Mouse (Mus musculus) heart, embryonic 11.5 days (tissue): ENCODE data around the gene Taf1c. TPM values are rescaled to one million over a fixed set of nuclear protein-coding genes. Genes with fewer than 3 reads are reported as not detected.

Experiments
- ATAC-seq: fragments of 200-750 bp; cut with Nextera tagmentation; replicated peaks from 2 replicates; pipeline ENCODE4 v1.8.0; 2017; ENCODE audit warnings: moderate library complexity; ENCODE audit not compliant: insufficient number of reproducible peaks, low FRiP score, low TSS enrichment
- H3K27ac ChIP-seq: fragments of 300-500 bp; sonication (generic); 2 replicates; pipeline ENCODE4 v1.5.1; 2014; ENCODE audit warnings: mild to moderate bottlenecking, low read depth, low read length
- H3K27me3 ChIP-seq: fragments of 300-500 bp; sonication (generic); 2 replicates; pipeline ENCODE4 v1.6.1; 2014; ENCODE audit warnings: mild to moderate bottlenecking, low read length, mixed read lengths; ENCODE audit not compliant: control insufficient read depth, insufficient read depth
- H3K36me3 ChIP-seq: fragments of 300-500 bp; sonication (generic); 2 replicates; pipeline ENCODE4 v1.6.1; 2014; ENCODE audit warnings: mild to moderate bottlenecking, low read length, moderate library complexity, mixed read lengths; ENCODE audit not compliant: control insufficient read depth, insufficient read depth
- H3K4me1 ChIP-seq: fragments of 300-500 bp; sonication (generic); 2 replicates; pipeline ENCODE4 v1.6.1; 2014; ENCODE audit warnings: low read length; ENCODE audit not compliant: control insufficient read depth, insufficient read depth
- H3K4me2 ChIP-seq: fragments of 300-500 bp; sonication (generic); 2 replicates; pipeline ENCODE4 v1.6.1; 2014; ENCODE audit warnings: mild to moderate bottlenecking, moderate library complexity
- H3K4me3 ChIP-seq: fragments of 300-500 bp; sonication (generic); 2 replicates; pipeline ENCODE4 v1.5.1; 2014; ENCODE audit warnings: low read depth, low read length
- H3K9ac ChIP-seq: fragments of 300-500 bp; sonication (generic); 2 replicates; pipeline ENCODE4 v1.6.1; 2014; ENCODE audit warnings: mild to moderate bottlenecking, low read depth, low read length, moderate library complexity
- H3K9me3 ChIP-seq: fragments of 300-500 bp; sonication (generic); replicated peaks from 2 replicates; pipeline ENCODE4 v1.6.1; 2016; ENCODE audit warnings: low read length; ENCODE audit not compliant: control insufficient read depth
- WGBS: fragments of 180-500 bp; shearing (Covaris S2); extraction: QIAGEN DNeasy Blood & Tissue Kit; methylation state at CpG from one replicate; pipeline ENCODE4 v1.1.7; 2014; ENCODE audit not compliant: insufficient replicate concordance; 5-methylcytosine and 5-hydroxymethylcytosine counted together
- polyA plus RNA-seq: library from polyadenylated mRNA; unstranded; fragments of >200 nt; fragmentation: Nextera tagmentation; extraction: Ambion mirVana; gene quantifications from 2 replicates; pipeline ENCODE4 v1.2.1, GENCODE M21; 2014

Gene Taf1c
- polyA plus RNA-seq, 1 experiment from 2014 or later, result 8.0 TPM

DNA sequence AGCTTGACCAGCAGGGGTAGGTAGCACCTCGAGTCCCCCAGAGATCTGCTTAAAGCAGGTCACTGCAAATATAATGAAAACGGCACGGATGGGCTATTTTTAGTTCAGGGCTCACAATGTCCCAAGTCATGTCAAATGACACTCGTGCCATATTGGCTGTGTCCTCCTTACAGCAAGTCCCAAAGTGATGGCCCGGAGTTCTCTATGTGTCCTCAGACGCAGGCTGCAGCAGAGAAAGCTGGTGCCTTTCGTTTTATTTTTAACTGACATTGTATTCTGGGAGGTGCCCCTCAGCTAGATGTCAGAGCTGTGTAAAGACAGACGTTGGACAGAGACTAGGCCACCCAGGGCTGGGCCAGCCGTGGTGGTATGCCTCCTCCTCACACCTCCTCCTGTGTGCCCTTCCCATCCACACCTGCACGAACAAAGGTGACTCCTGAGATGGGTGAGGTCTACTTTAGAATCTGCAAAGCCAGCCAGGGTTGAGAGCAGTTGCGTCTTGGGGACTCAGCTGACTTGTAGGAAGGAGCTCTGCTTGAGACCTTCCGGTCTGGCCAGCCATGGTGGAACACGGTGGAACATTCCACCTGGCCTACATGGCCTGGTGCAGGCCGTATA lies 15.9 kb upstream of the Taf1c start:
- Histone ChIP-seq H3K9me3 (no peaks in the 10 kb centered on the region), H3K4me3 (no peak overlapping the region), H3K27ac (no peak overlapping the region), H3K9ac (no peak overlapping the region), H3K4me1 (peaks cover 9% of the 10 kb centered on the region), H3K4me2 (no peak overlapping the region; the same call in 1 of the 2 replicates), H3K27me3 (peaks cover 3% of the 10 kb centered on the region), H3K36me3 (no peaks in the 10 kb centered on the region)
- ATAC-seq, result no peak
- 62% methylated on average over 14 of the region's 14 CpGs for WGBS

DNA sequence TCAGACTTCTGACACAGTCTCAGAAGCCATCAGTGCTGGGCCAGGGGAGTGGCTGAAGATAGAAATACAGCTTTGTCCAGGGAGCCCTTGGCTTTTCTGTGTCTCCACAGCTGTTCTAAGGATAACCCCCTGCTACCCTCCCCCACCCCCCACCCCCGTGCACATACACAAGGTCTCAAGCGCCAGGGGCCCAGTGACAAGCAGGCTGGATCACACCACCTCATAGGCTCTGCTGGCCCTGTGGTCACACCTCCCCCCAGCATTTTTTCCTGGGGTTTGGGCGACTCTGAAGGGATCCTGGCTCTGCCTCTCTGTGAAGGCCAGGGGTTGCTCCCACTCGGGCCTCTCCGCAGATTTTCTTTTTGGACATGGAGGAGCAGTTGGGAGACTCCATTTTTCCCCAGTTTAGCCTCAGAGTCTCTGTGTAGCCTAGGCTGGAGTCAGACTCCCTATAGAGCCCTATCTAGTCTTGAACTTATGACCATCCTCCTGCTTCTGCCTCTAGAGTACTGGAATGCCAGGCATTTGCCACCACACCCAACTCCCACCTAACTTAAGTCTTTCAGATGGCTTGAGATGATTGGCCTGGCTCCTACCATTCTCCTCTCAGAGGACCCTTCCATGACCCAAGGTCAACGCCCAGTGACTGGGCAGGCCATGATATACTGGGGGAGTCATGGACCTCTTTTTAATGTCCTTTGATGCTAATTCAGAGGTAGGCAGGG lies 15.3 kb upstream of the Taf1c start:
- no peak overlapping the region for H3K9ac ChIP-seq
- H3K27ac ChIP-seq, result no peak overlapping the region
- ATAC-seq, result no peak
- 60% methylated on average over 6 of the region's 6 CpGs for WGBS
- H3K4me2 ChIP-seq, result no peak overlapping the region; the same call in 1 of the 2 replicates
- H3K36me3 ChIP-seq, result no peaks in the 10 kb centered on the region
- no peak overlapping the region for H3K4me3 ChIP-seq
- no peaks in the 10 kb centered on the region for H3K9me3 ChIP-seq
- peaks cover under 1% of the 10 kb centered on the region for H3K27me3 ChIP-seq
- peaks cover 9% of the 10 kb centered on the region for H3K4me1 ChIP-seq

DNA sequence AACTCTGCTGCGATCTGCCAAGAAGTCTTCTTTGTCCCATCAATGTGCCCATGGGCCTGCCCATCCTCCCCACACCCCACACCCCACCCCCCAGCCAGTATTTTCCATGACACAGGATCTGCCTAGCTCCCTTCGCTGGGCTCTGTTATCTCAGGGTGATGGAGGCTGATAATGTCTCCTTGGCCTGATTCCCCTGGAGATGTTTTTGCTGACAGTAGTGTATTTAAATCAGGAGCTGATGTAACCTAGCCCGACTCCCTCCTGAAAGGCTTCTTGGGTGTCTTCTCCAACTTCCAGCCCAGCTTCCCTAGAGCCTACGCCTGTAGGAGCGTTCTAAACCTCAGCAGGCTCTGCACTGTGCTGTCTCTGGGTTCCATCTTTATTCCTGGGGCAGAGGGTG lies 13.9 kb upstream of the Taf1c start:
- H3K4me3 ChIP-seq, result no peak overlapping the region
- no peaks in the 10 kb centered on the region for H3K36me3 ChIP-seq
- H3K27me3 ChIP-seq, result peaks cover 7% of the 10 kb centered on the region; the same call in 1 of the 2 replicates
- no peak overlapping the region for H3K4me2 ChIP-seq
- H3K9me3 ChIP-seq, result no peaks in the 10 kb centered on the region
- no peak overlapping the region for H3K27ac ChIP-seq
- no peak for ATAC-seq
- H3K9ac ChIP-seq, result no peak overlapping the region
- peaks cover 9% of the 10 kb centered on the region for H3K4me1 ChIP-seq
- 42% methylated on average over 5 of the region's 5 CpGs for WGBS

DNA sequence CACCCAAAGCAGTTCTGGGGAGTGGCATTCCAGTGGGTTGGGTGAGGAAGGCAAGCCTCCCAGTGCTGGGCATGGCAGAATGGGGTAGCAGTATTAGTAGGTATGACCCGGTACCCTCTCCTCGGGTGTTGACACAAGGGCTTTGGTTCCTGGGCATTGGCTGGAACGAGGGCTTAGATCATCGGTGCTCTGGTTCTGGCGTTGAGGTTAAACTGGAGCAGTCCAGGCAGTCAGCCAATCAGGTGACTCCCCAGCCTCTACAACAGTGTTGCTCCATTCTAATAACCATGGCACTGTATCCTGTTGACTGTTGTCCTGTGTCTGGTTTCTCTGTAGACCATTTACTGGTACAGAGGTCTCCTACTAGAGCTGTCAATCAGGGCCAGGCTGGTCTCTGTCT lies 12.6 kb upstream of the Taf1c start:
- Histone ChIP-seq H3K27ac (no peak overlapping the region), H3K4me3 (no peak overlapping the region), H3K27me3 (0 out of 2 replicates have a peak, but pooled peaks cover 7% of the 10 kb centered on the region), H3K9me3 (no peaks in the 10 kb centered on the region), H3K36me3 (no peaks in the 10 kb centered on the region), H3K4me2 (no peak overlapping the region), H3K4me1 (peaks cover 9% of the 10 kb centered on the region), H3K9ac (no peak overlapping the region)
- no peak for ATAC-seq
- 84% methylated on average over 5 of the region's 5 CpGs for WGBS

DNA sequence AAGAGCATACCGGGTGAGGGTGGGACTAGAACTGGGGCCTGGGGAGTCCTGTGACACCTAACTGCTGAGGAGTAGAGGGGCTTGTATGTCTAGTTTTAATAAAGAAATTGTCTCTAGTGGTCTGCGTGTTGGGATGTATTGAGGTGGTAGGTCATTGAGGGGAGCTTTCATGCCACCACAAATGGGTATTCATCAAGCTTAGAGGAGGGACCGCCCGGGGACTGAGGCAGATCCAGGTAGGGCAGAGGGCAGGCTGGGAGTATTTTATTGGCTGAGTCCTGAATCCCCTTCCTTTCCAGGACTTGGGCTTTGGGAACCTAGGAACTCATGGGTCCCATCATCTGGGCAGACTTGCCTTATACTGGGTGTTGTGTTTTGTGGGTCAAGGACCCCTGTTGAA lies 11.8 kb upstream of the Taf1c start:
- peaks cover 9% of the 10 kb centered on the region for H3K4me1 ChIP-seq
- H3K36me3 ChIP-seq, result no peaks in the 10 kb centered on the region
- no peak overlapping the region for H3K27ac ChIP-seq
- no peak overlapping the region for H3K4me2 ChIP-seq
- 81% methylated on average over 4 of the region's 4 CpGs for WGBS
- H3K4me3 ChIP-seq, result no peak overlapping the region
- H3K9me3 ChIP-seq, result no peaks in the 10 kb centered on the region
- ATAC-seq, result no peak
- H3K27me3 ChIP-seq, result 0 out of 2 replicates have a peak, but pooled peaks cover 7% of the 10 kb centered on the region
- no peak overlapping the region for H3K9ac ChIP-seq

DNA sequence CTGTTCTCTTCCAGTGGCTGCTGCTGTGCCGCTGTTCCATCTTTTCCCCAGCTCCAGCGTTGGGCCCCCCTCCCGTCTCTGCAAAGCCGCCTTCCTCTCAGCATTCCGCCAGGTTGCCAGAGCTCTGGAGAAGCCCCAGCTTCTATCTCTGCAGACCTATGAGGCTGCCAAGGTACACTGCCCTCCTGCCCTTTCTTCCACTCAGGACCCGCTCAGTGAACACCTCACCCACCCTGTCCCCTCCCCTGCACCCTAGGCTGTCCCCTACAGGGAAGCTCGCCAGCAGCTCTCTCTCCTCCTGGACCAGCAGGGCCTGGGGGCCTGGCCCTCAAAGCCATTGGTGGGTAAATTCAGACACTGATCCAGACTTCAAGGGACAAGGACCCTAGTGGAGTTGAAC lies 11.3 kb upstream of the Taf1c start:
- Histone ChIP-seq H3K27ac (no peak overlapping the region), H3K9me3 (no peaks in the 10 kb centered on the region), H3K36me3 (no peaks in the 10 kb centered on the region), H3K4me2 (no peak overlapping the region), H3K4me1 (peaks cover 9% of the 10 kb centered on the region), H3K4me3 (no peak overlapping the region), H3K9ac (no peak overlapping the region), H3K27me3 (0 out of 2 replicates have a peak, but pooled peaks cover 7% of the 10 kb centered on the region)
- WGBS, result 63% methylated on average over 7 of the region's 7 CpGs
- no peak for ATAC-seq

DNA sequence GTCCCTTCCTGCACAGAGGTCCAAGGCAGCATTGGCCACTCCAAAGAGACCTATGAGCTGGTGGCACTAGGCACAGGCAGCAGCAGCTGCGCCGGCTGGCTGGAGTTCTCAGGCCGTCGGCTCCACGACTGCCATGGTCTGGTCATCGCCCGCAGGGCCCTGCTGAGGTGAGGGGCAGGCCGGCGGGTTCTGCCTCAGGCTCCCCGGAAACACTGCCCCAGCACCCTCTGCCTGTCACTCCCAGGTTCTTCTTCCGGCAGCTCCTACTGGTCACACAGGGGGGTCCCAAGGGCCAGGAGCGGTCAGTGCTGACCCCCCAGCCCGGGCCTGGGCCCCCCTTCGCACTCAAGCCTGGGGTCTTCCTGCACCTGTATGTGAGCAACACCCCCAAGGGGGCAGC lies 10.1 kb upstream of the Taf1c start:
- H3K4me3 ChIP-seq, result no peak overlapping the region
- no peaks in the 10 kb centered on the region for H3K4me1 ChIP-seq
- no peaks in the 10 kb centered on the region for H3K9me3 ChIP-seq
- no peak overlapping the region for H3K4me2 ChIP-seq
- H3K9ac ChIP-seq, result no peak overlapping the region
- no peak for ATAC-seq
- WGBS, result 70% methylated on average over 14 of the region's 14 CpGs
- no peaks in the 10 kb centered on the region for H3K36me3 ChIP-seq
- no peak overlapping the region for H3K27ac ChIP-seq
- 0 out of 2 replicates have a peak, but pooled peaks cover 7% of the 10 kb centered on the region for H3K27me3 ChIP-seq

DNA sequence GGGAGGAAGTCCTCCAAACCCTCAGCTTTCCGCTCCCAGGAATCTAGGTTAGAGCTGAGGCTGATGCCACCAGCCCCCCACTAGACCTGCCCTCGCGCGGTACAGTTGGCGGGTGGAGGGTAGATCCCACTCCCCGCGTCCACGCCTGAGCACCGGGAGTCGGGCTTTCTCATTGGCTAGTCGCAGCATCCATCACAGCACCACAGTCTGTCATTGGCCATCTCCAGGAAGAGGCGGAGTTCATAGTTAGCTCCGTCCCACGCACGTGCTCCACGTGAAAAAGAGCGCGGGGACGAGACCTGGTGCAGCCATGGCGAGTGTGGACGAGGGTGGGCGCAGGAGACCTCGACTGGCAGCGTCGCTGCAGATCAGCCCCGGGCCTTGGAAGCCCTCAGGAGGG lies 7.4 kb upstream of the Taf1c start, which contains the start of gene Adad2:
Gene Adad2 (plus strand): TSS at position 277 of the 400 bp plus-strand sequence.
- WGBS, result 73% methylated on average over 26 of the region's 26 CpGs
- Histone ChIP-seq H3K27me3 (0 out of 2 replicates have a peak, but pooled peaks cover 7% of the 10 kb centered on the region), H3K4me3 (no peak within 1 kb of the TSS), H3K4me2 (no peak within 1 kb of the TSS), H3K9ac (no peak within 1 kb of the TSS), H3K4me1 (no peaks in the 10 kb centered on the region), H3K9me3 (peaks cover 2% of the 10 kb centered on the region; the same call in 1 of the 2 replicates), H3K36me3 (no peaks in the 10 kb centered on the region), H3K27ac (no peak within 1 kb of the TSS)
- ATAC-seq, result no peak
